Mouse (Mus musculus) erythroblast, embryonic 14.5 days (primary cell): Measurements from ENCODE around the gene Mr1.

ENCODE experiments used
- GATA1 ChIP-seq: IDR thresholded peaks from 2 replicates; pipeline ENCODE4 v1.6.1; 2012; ENCODE audit warnings: low read length, inconsistent platforms, mixed read lengths
- TAL1 ChIP-seq: IDR thresholded peaks from 3 replicates; pipeline ENCODE4 v1.6.1; 2012; ENCODE audit warnings: low read length, inconsistent platforms, mixed read lengths

DNA sequence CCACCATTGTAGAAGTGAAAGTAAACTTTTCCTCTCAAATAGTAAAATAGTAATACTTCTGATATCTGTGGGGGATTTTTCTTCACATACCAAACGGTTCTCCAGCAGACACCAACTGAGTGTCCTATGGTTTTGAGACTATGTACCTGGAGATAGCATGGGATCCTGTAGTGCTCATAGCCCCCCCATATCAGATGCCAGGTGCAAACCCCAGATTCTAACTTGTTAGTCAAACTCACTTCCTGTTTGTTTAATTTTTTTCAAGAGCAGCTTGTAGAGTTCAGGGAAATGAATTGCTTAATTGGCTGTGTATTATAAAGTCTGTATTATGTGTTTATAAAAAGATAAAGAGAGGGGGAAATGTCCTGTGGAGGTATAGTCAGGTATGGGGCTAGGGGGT is 27.8 kb upstream of the Mr1 start:
- TF ChIP-seq GATA1 (no peak), TAL1 (no peak)
